Mouse (Mus musculus) C2C12 (cell line): ENCODE data around the gene Ccdc33. TPM values are rescaled to one million over a fixed set of nuclear protein-coding genes. Genes with fewer than 3 reads are reported as not detected.

Experiments
- H3K27me3 ChIP-seq: one replicate; pipeline ENCODE4 v1.6.1; 2011; ENCODE audit not compliant: control insufficient read depth, insufficient read depth, insufficient read length
- H3K36me3 ChIP-seq: one replicate; pipeline ENCODE4 v1.6.1; 2011; ENCODE audit not compliant: control insufficient read depth, insufficient read depth
- H3K4me3 ChIP-seq: one replicate; pipeline ENCODE4 v1.5.1; 2011; ENCODE audit warnings: mild to moderate bottlenecking, control low read depth; ENCODE audit not compliant: poor library complexity, insufficient read depth, severe bottlenecking
- H3K79me2 ChIP-seq: one replicate; pipeline ENCODE4 v1.6.1; 2011; ENCODE audit not compliant: control insufficient read depth, insufficient read depth
- H3K79me3 ChIP-seq: one replicate; pipeline ENCODE4 v1.6.1; 2011; ENCODE audit warnings: low read depth, control low read depth
- H3ac ChIP-seq: one replicate; pipeline ENCODE3; 2011; ENCODE audit warnings: low read depth; ENCODE audit not compliant: control insufficient read depth, insufficient read length
- CEBPB ChIP-seq: IDR thresholded peaks from one replicate; pipeline ENCODE4 v1.6.1; 2011; ENCODE audit warnings: low read depth, mild to moderate bottlenecking, control low read depth, moderate library complexity
- CTCF ChIP-seq: IDR thresholded peaks from one replicate; pipeline ENCODE4 v1.5.1; 2011; ENCODE audit not compliant: control insufficient read depth, insufficient read depth, insufficient read length
- FOSL1 ChIP-seq: IDR thresholded peaks from one replicate; pipeline ENCODE4 v1.8.0; 2011; ENCODE audit warnings: mild to moderate bottlenecking, low read length; ENCODE audit not compliant: poor library complexity, insufficient read depth, severe bottlenecking
- MAX ChIP-seq: IDR thresholded peaks from one replicate; pipeline ENCODE4 v1.6.1; 2011; ENCODE audit warnings: mild to moderate bottlenecking, control low read depth
- MYOD1 ChIP-seq: IDR thresholded peaks from one replicate; pipeline ENCODE4 v1.6.1; 2011; ENCODE audit warnings: low read depth; ENCODE audit not compliant: control insufficient read depth, insufficient read length
- MYOG ChIP-seq: IDR thresholded peaks from one replicate; pipeline ENCODE4 v1.6.1; 2011; ENCODE audit not compliant: control insufficient read depth, insufficient read length; ENCODE audit errors: extremely low read depth
- USF1 ChIP-seq: IDR thresholded peaks from one replicate; pipeline ENCODE4 v1.6.1; 2011; ENCODE audit warnings: low read depth, mild to moderate bottlenecking, control low read depth, moderate library complexity
- polyA plus RNA-seq: library from polyadenylated mRNA; unstranded; fragments of >200 nt; fragmentation: generic; extraction: Trizol; gene quantifications from one replicate; pipeline ENCODE4 v1.2.1, GENCODE M21; 2012; ENCODE audit warnings: missing spikeins

Ccdc33 gene
- polyA plus RNA-seq, 1 experiment: not detected

DNA sequence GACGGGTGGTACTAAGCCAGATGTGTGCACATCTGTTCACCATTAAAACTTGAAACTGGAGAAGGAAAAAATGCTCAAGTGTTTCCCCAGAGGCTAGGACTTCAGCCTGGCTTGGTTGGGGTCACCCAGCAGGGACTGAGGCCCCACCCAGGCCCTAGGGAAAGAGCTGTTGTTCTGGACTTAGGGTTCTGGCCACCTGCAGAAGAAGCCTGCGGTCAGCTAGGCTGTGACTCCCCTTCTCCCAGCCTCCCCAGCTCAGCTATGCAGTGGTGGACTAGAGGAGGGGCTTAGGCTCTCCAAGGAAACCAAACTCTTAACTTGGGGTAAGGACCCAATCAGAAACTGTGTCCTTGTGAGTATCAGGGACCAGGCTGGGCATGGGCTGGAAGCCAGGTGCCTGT, 17.3 kb upstream of the Ccdc33 start:
- Histone ChIP-seq H3K27me3 (peaks cover 5% of the 10 kb centered on the region), H3K79me3 (no peaks in the 10 kb centered on the region), H3K4me3 (no peak overlapping the region), H3K79me2 (no peaks in the 10 kb centered on the region), H3K36me3 (no peaks in the 10 kb centered on the region), H3ac (no peak overlapping the region)
- no peak for TF ChIP-seq CEBPB
- TF ChIP-seq MYOD1: no peak
- TF ChIP-seq CTCF: no peak
- TF ChIP-seq FOSL1: no peak
- TF ChIP-seq MYOG: no peak
- no peak for TF ChIP-seq USF1
- TF ChIP-seq MAX: no peak

DNA sequence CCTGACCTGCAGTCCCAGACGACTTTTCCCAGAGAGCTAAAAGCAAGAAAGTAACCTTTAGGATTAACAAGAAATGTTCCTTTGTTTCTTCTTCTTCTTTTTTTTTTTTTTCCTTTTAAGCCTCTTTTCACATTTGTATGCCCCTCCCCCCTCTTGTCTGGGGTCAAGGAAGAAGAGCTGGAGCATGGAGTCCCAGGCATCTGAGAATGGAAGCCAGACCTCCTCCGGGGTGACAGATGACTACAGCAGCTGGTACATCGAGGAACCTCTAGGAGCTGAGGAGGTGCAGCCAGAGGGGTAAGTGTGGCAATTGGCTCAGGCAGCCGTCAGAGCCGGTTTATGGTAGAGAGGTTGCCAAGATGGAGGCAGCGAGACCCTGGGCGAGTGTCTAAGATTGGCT, 16.3 kb upstream of the Ccdc33 start:
- Histone ChIP-seq H3K79me2 (no peaks in the 10 kb centered on the region), H3K27me3 (peaks cover 5% of the 10 kb centered on the region), H3ac (no peak overlapping the region), H3K4me3 (no peak overlapping the region), H3K36me3 (no peaks in the 10 kb centered on the region), H3K79me3 (no peaks in the 10 kb centered on the region)
- no peak for TF ChIP-seq MAX
- TF ChIP-seq FOSL1: no peak
- TF ChIP-seq CTCF: no peak
- no peak for TF ChIP-seq CEBPB
- no peak for TF ChIP-seq MYOG
- no peak for TF ChIP-seq MYOD1
- TF ChIP-seq USF1: no peak

DNA sequence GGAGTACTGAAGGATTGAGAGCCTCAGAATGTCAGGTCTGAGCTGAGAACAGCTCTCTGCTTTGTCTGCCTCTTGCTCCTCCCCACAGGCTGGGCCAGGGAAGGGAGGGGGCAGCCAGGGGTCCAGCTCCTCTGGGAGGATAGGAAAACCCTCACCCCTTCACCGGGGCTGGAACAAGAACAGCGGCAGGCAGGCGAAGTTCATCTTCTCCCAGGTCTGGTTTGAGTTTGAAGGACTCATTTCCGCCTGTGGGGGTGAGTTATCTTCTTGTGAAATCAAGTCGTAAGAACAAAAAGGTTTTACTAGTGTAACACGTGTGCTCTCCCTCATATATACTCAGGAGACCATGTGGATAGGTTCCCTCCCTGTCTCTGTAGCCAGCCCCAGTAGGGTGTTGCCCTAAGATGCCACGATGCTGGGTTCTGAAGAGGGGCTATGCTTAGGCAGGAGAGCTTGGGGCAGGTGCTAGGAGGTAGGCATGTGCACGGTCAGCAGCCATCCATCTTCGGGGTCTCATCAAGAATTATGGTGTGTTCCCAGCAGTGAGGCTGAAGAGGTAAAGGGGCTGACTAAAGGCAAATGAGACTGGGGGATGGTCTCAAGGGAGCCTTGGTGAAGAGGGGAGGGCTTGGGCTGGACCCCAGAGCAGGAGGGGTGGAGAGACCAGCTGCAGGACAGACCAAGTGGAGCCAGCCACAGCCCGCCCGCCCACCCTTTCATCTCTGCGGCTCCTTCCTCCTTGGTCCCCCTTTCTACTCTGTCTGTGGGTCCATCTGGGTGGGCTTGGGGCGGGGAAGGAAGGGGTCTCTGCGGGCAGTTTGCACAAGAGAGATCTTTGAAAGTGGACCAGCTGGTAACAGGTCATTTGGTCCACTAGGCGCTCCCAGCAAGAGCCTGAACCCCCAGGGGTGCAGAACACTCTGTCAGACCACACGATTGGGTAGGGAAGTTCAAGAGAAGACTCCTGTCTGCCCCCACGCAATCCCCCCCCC, 15.6 kb upstream of the Ccdc33 start:
- no peak for TF ChIP-seq MYOD1
- no peak for TF ChIP-seq MYOG
- no peak for TF ChIP-seq CTCF
- TF ChIP-seq CEBPB: no peak
- TF ChIP-seq FOSL1: no peak
- no peak for TF ChIP-seq USF1
- no peak for TF ChIP-seq MAX
- H3K79me2 ChIP-seq: no peaks in the 10 kb centered on the region
- H3K79me3 ChIP-seq: no peaks in the 10 kb centered on the region
- H3K27me3 ChIP-seq: peaks cover 5% of the 10 kb centered on the region
- no peak overlapping the region for H3ac ChIP-seq
- no peak overlapping the region for H3K4me3 ChIP-seq
- no peaks in the 10 kb centered on the region for H3K36me3 ChIP-seq

DNA sequence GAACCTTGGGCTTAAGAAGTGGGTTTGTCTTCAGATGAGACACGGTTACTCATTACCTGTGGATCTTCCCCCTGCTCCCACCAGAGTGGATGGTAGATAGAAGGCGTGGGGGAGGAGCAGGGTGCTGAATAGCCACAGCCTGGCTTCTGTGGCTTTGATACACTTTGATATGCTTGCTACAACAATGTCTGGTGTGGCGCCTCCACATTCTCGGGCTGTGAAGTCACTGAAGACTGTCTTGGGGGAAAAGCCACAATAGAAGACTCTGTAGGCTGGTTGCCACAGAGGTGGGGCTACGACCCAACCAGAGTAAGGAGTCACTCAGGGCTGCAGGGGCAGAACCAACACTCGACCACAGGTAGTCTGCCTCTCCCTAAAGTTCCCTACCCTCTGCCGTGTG, 13.1 kb upstream of the Ccdc33 start:
- TF ChIP-seq MYOG (no peak), CEBPB (no peak), MAX (no peak), CTCF (no peak), USF1 (no peak), FOSL1 (no peak), MYOD1 (no peak)
- no peaks in the 10 kb centered on the region for H3K79me3 ChIP-seq
- H3ac ChIP-seq: no peak overlapping the region
- H3K36me3 ChIP-seq: no peaks in the 10 kb centered on the region
- no peaks in the 10 kb centered on the region for H3K79me2 ChIP-seq
- H3K27me3 ChIP-seq: peaks cover 5% of the 10 kb centered on the region
- no peak overlapping the region for H3K4me3 ChIP-seq

DNA sequence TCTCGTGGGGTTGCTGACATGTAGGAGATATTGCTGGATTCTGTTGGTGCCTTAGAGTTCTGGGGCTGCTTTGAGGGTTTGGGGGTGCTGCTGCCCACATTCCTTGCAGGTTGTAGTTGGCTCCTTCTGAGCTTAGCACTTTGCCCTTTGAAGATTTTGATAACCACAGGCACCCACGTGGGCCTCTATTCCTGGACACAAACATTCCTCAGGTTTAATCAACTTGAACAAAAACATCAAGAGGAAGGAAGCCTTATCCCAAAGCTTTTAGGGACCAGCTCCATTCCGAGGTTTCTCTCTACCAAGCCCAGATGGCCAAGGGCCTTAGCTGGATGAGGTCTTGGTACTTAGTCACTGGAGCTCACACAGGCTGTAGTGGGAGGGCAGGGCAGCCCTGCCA, 12.3 kb upstream of the Ccdc33 start:
- H3K27me3 ChIP-seq: peaks cover 5% of the 10 kb centered on the region
- TF ChIP-seq MYOG: no peak
- no peak for TF ChIP-seq CTCF
- TF ChIP-seq MAX: no peak
- no peak for TF ChIP-seq USF1
- TF ChIP-seq CEBPB: no peak
- TF ChIP-seq MYOD1: no peak
- no peak for TF ChIP-seq FOSL1
- H3K4me3 ChIP-seq: no peak overlapping the region

More for the DNA sequence above, 12.3 kb upstream of the Ccdc33 start:
- no peaks in the 10 kb centered on the region for H3K79me3 ChIP-seq
- no peaks in the 10 kb centered on the region for H3K36me3 ChIP-seq
- no peak overlapping the region for H3ac ChIP-seq
- H3K79me2 ChIP-seq: no peaks in the 10 kb centered on the region
